Mouse (Mus musculus) liver, adult (tissue): ENCODE measurements around the gene Gm11027.

Experiments
- GATA4 ChIP-seq: IDR thresholded peaks from 2 replicates; pipeline ENCODE4 v1.6.1; 2014; ENCODE audit warnings: mild to moderate bottlenecking, low read length; ENCODE audit not compliant: insufficient replicate concordance

Gm11027 gene

GRCm38 (mm10) chr12:116269450-116269849 lies 5.7 kb upstream of the Gm11027 start:
- TF ChIP-seq GATA4 = no peak

- TF ChIP-seq GATA4 = no peak
Observed at GRCm38 (mm10) chr12:116270538-116270937, 4.6 kb upstream of the Gm11027 start.

GRCm38 (mm10) chr12:116271071-116271470 lies 4.1 kb upstream of the Gm11027 start:
- no peak for TF ChIP-seq GATA4

- no peak for TF ChIP-seq GATA4
Observed at GRCm38 (mm10) chr12:116273733-116274132, 1.5 kb upstream of the Gm11027 start.

- no peak for TF ChIP-seq GATA4
Observed at GRCm38 (mm10) chr12:116275631-116276030, 445 bp downstream of the Gm11027 start.

- no peak for TF ChIP-seq GATA4
Observed at GRCm38 (mm10) chr12:116276961-116277360, 1.8 kb downstream of the Gm11027 start.

- no peak for TF ChIP-seq GATA4
Observed at GRCm38 (mm10) chr12:116278541-116278940, 3.4 kb downstream of the Gm11027 start.

GRCm38 (mm10) chr12:116279181-116279580 lies 4.0 kb downstream of the Gm11027 start:
- no peak for TF ChIP-seq GATA4

GRCm38 (mm10) chr12:116280149-116280652 lies 5.0 kb downstream of the Gm11027 start:
- no peak for TF ChIP-seq GATA4

GRCm38 (mm10) chr12:116280653-116281364 lies 5.6 kb downstream of the Gm11027 start, which contains the start of gene Esyt2:
Esyt2 (plus strand) TSS chr12:116281196.
- no peak; the same call in 1 of the 2 replicates for TF ChIP-seq GATA4

- no peak for TF ChIP-seq GATA4
Observed at GRCm38 (mm10) chr12:116281427-116282281, 6.5 kb downstream of the Gm11027 start.

- no peak for TF ChIP-seq GATA4
Observed at GRCm38 (mm10) chr12:116282856-116283255, 7.7 kb downstream of the Gm11027 start.

GRCm38 (mm10) chr12:116283511-116283910 lies 8.3 kb downstream of the Gm11027 start:
- TF ChIP-seq GATA4 = no peak

GRCm38 (mm10) chr12:116293185-116293584 lies 18.0 kb downstream of the Gm11027 start:
- no peak for TF ChIP-seq GATA4

GRCm38 (mm10) chr12:116293599-116294292 lies 18.6 kb downstream of the Gm11027 start:
- TF ChIP-seq GATA4 = no peak

GRCm38 (mm10) chr12:116299906-116300305 lies 24.7 kb downstream of the Gm11027 start:
- TF ChIP-seq GATA4 = no peak

- TF ChIP-seq GATA4 = no peak
Observed at GRCm38 (mm10) chr12:116302181-116302580, 27.0 kb downstream of the Gm11027 start.
